Mouse (Mus musculus): ENCODE data around the gene Sim1. TPM values are rescaled to one million over a fixed set of nuclear protein-coding genes. Genes with fewer than 3 reads are reported as not detected.

Gene Sim1
- polyA plus RNA-seq (2012; rRNA removed): 2.3 and 2.5 TPM in 2 replicates

GRCm38 (mm10) chr10:50894170-50894991 is at the start of gene Sim1:
Gene Sim1 (plus strand): TSS chr10:50894754.
- peak; percentile 97 for DNase-seq (ENCODE audit: low read depth)
- TF ChIP-seq CTCF (IDR thresholded peaks at IDR 0.05; ENCODE audit: borderline replicate concordance, extremely low read depth, insufficient read depth, insufficient read length): no peak

- DNase-seq (ENCODE audit: low read depth): no peak
- TF ChIP-seq CTCF (IDR thresholded peaks at IDR 0.05; ENCODE audit: borderline replicate concordance, extremely low read depth, insufficient read depth, insufficient read length) (no peak), POLR2A (IDR thresholded peaks at IDR 0.05; ENCODE audit: borderline replicate concordance, extremely low read depth, insufficient read depth, insufficient read length, poor library complexity, severe bottlenecking) (no peak)
Measured at GRCm38 (mm10) chr10:50868202-50868601, 26.4 kb upstream of the Sim1 start.

GRCm38 (mm10) chr10:50876952-50877351 is 17.6 kb upstream of the Sim1 start:
- no peak for DNase-seq (ENCODE audit: low read depth)
- TF ChIP-seq POLR2A (IDR thresholded peaks at IDR 0.05; ENCODE audit: borderline replicate concordance, extremely low read depth, insufficient read depth, insufficient read length, poor library complexity, severe bottlenecking): no peak
- TF ChIP-seq CTCF (IDR thresholded peaks at IDR 0.05; ENCODE audit: borderline replicate concordance, extremely low read depth, insufficient read depth, insufficient read length): no peak

GRCm38 (mm10) chr10:50881476-50882069 is 13.0 kb upstream of the Sim1 start:
- DNase-seq (ENCODE audit: low read depth): no peak
- TF ChIP-seq CTCF (IDR thresholded peaks at IDR 0.05; ENCODE audit: borderline replicate concordance, extremely low read depth, insufficient read depth, insufficient read length) (peak; percentile 51; the same call in 1 of the 2 replicates), POLR2A (IDR thresholded peaks at IDR 0.05; ENCODE audit: borderline replicate concordance, extremely low read depth, insufficient read depth, insufficient read length, poor library complexity, severe bottlenecking) (no peak)

- DNase-seq (ENCODE audit: low read depth): no peak
- TF ChIP-seq POLR2A (IDR thresholded peaks at IDR 0.05; ENCODE audit: borderline replicate concordance, extremely low read depth, insufficient read depth, insufficient read length, poor library complexity, severe bottlenecking): no peak
- no peak for TF ChIP-seq CTCF (IDR thresholded peaks at IDR 0.05; ENCODE audit: borderline replicate concordance, extremely low read depth, insufficient read depth, insufficient read length)
Measured at GRCm38 (mm10) chr10:50882366-50882765, 12.2 kb upstream of the Sim1 start.

GRCm38 (mm10) chr10:50886305-50886704 is 8.2 kb upstream of the Sim1 start:
- TF ChIP-seq CTCF (IDR thresholded peaks at IDR 0.05; ENCODE audit: borderline replicate concordance, extremely low read depth, insufficient read depth, insufficient read length) (no peak), POLR2A (IDR thresholded peaks at IDR 0.05; ENCODE audit: borderline replicate concordance, extremely low read depth, insufficient read depth, insufficient read length, poor library complexity, severe bottlenecking) (no peak)
- no peak for DNase-seq (ENCODE audit: low read depth)

GRCm38 (mm10) chr10:50890621-50891020 is 3.9 kb upstream of the Sim1 start:
- TF ChIP-seq CTCF (IDR thresholded peaks at IDR 0.05; ENCODE audit: borderline replicate concordance, extremely low read depth, insufficient read depth, insufficient read length): no peak
- TF ChIP-seq POLR2A (IDR thresholded peaks at IDR 0.05; ENCODE audit: borderline replicate concordance, extremely low read depth, insufficient read depth, insufficient read length, poor library complexity, severe bottlenecking): no peak
- no peak for DNase-seq (ENCODE audit: low read depth)

GRCm38 (mm10) chr10:50891876-50892711 is 2.5 kb upstream of the Sim1 start:
- DNase-seq (ENCODE audit: low read depth): peak; percentile 30
- TF ChIP-seq CTCF (IDR thresholded peaks at IDR 0.05; ENCODE audit: borderline replicate concordance, extremely low read depth, insufficient read depth, insufficient read length) (no peak), POLR2A (IDR thresholded peaks at IDR 0.05; ENCODE audit: borderline replicate concordance, extremely low read depth, insufficient read depth, insufficient read length, poor library complexity, severe bottlenecking) (no peak)

- TF ChIP-seq POLR2A (IDR thresholded peaks at IDR 0.05; ENCODE audit: borderline replicate concordance, extremely low read depth, insufficient read depth, insufficient read length, poor library complexity, severe bottlenecking): no peak
- no peak for TF ChIP-seq CTCF (IDR thresholded peaks at IDR 0.05; ENCODE audit: borderline replicate concordance, extremely low read depth, insufficient read depth, insufficient read length)
- peak; percentile 55 for DNase-seq (ENCODE audit: low read depth)
Measured at GRCm38 (mm10) chr10:50892751-50893320, 1.7 kb upstream of the Sim1 start.

GRCm38 (mm10) chr10:50893546-50893945 is 1.0 kb upstream of the Sim1 start:
- TF ChIP-seq POLR2A (IDR thresholded peaks at IDR 0.05; ENCODE audit: borderline replicate concordance, extremely low read depth, insufficient read depth, insufficient read length, poor library complexity, severe bottlenecking) (no peak), CTCF (IDR thresholded peaks at IDR 0.05; ENCODE audit: borderline replicate concordance, extremely low read depth, insufficient read depth, insufficient read length) (no peak)
- peak; percentile 32 for DNase-seq (ENCODE audit: low read depth)
